In the genomic region with DNA sequence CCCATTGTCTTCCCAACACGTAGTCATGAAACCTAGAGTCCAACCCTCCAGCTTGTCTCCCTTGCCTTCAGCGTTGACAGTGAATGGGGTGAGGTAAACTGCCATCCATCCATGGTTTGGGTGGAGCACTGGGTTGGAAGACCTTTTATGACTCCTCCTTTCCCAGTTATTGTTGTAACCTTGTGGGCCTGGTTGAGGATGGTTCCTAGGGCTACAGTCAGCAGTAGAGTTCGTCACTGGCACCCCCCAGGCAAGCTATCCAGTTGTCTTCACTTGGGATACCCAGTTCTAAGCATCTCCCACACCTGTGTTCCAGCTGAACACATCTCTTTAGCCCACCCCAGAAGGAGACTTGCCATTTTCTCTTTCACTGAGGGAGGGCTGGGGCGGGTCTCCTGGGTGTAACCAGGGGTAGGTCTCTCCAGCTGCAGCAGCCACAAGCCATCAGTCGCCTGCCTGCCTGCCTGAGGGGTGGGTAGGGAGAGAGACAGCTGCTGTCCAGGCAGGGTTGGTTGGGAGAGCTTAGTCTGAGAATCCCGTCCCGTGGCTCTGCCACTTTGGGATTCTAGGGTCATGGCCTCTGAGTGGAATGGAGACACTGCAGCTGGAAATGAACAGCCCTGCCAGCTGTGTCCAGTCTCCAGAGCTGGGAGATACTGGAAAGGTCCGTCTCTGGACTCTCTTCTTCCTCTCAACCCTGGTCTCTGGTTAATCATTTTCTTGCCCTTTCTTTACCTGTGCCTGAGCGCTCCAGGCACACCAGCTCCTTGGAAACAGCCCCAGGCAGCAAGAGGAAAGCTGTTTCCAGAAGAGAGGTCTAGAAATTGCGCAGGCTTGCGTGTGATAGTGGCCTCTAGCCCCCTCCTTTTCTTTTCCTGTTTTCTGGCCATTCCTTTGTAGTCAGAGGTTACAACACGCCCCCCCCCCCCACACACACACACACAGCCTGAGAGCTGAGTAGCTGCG, we compare ENCODE assay signal across 8 mouse cellular contexts. TPM values are rescaled to one million over a fixed set of nuclear protein-coding genes. Genes with fewer than 3 reads are reported as not detected.
A peak's percentile ranks its signal among the peaks of the same experiment; 100 is the strongest.
DNase-seq lines count a peak whose midpoint lies in the region; ATAC-seq lines count a peak whose summit lies in the region.

No protein-coding gene starts in this region.

- no peaks in the 10 kb centered on the region for H3K9me3 ChIP-seq in lung, embryonic 15.5 days

- intact Hi-C loops in heart, postnatal 25 days (cut with DNase I): no loop called here

- H3K4me3 ChIP-seq in lung, embryonic 15.5 days: peak overlapping the region; percentile 69

- peak; percentile 97 for DNase-seq in heart, adult 11 months
- DNase-seq in heart, postnatal 25 days (ENCODE audit: low spot score): no peak
- DNase-seq in kidney, adult 18-20 months: peak; percentile 67
- peak; percentile 74 for DNase-seq in yolk sac, embryonic 10.5 days (ENCODE audit: low spot score)
- DNase-seq in right cerebral cortex, adult 2 months (ENCODE audit: low spot score in 2 of 2): no peak

- H3K4me1 ChIP-seq in lung, embryonic 15.5 days: peaks cover 60% of the 10 kb centered on the region

- WGBS in lung, embryonic 15.5 days: 10% methylated on average over 12 of the region's 13 CpGs

- H3K4me2 ChIP-seq in lung, embryonic 15.5 days: peak overlapping the region; percentile 78

- H3K9ac ChIP-seq in lung, embryonic 15.5 days: peak overlapping the region; percentile 88

- peaks cover 29% of the 10 kb centered on the region for H3K36me3 ChIP-seq in lung, embryonic 15.5 days

- peak; percentile 8 for ATAC-seq in granulocyte monocyte progenitor cell, adult 5-6 weeks (replicated peaks; ENCODE audit: poor library complexity, severe bottlenecking)
- peak; percentile 71 for ATAC-seq in lung, embryonic 15.5 days (ENCODE audit: borderline replicate concordance, extremely low read depth, low FRiP score, low TSS enrichment)
- ATAC-seq in frontal cortex, adult (ENCODE audit: low TSS enrichment): no peak

- H3K27me3 ChIP-seq in lung, embryonic 15.5 days: no peaks in the 10 kb centered on the region

- peak overlapping the region; percentile 95 for H3K27ac ChIP-seq in lung, embryonic 15.5 days

RNA-seq across cellular contexts. Expression of gene Tagln2, which starts 2.6 kb away (rescaled TPM):
- 10 to 100 TPM; 75.4 to 87.9 TPM for total RNA-seq in heart, postnatal 25 days (2021)
- 629 and 731 TPM in 2 replicates for total RNA-seq in granulocyte monocyte progenitor cell, adult 5-6 weeks (2014; fragmentation: Nextera tagmentation)
- 281 and 350 TPM in 2 replicates for total RNA-seq in granulocyte monocyte progenitor cell, adult 5-6 weeks (2017)
- polyA plus RNA-seq in lung, embryonic 15.5 days (2015; fragmentation: Nextera tagmentation; extraction: Ambion mirVana): 541 and 580 TPM in 2 replicates

RNA-seq across cellular contexts. Expression of gene Cfap45, which starts 18.2 kb away (rescaled TPM):
- under 1 TPM; 0.34 to 0.39 TPM for total RNA-seq in heart, postnatal 25 days (2021)
- total RNA-seq in granulocyte monocyte progenitor cell, adult 5-6 weeks (2014; fragmentation: Nextera tagmentation): not detected in 2 replicates
- 0.46 TPM in 1 of 2 replicates, not detected in the other for total RNA-seq in granulocyte monocyte progenitor cell, adult 5-6 weeks (2017)
- 8.1 and 10.7 TPM in 2 replicates for polyA plus RNA-seq in lung, embryonic 15.5 days (2015; fragmentation: Nextera tagmentation; extraction: Ambion mirVana)

RNA-seq across cellular contexts. Expression of gene Igsf9, which starts 20.8 kb away (rescaled TPM):
- under 1 TPM; 0.25 to 0.55 TPM for total RNA-seq in heart, postnatal 25 days (2021)
- not detected in 2 replicates for total RNA-seq in granulocyte monocyte progenitor cell, adult 5-6 weeks (2014; fragmentation: Nextera tagmentation)
- total RNA-seq in granulocyte monocyte progenitor cell, adult 5-6 weeks (2017): not detected in 2 replicates
- 21.7 and 22.5 TPM in 2 replicates for polyA plus RNA-seq in lung, embryonic 15.5 days (2015; fragmentation: Nextera tagmentation; extraction: Ambion mirVana)

RNA-seq across cellular contexts. Expression of gene Slamf9, which starts 27.3 kb away (rescaled TPM):
- total RNA-seq in heart, postnatal 25 days (2021): 1 to 10 TPM; 1.3 TPM
- total RNA-seq in granulocyte monocyte progenitor cell, adult 5-6 weeks (2014; fragmentation: Nextera tagmentation): not detected in 2 replicates
- 0.26 TPM in 1 of 2 replicates, not detected in the other for total RNA-seq in granulocyte monocyte progenitor cell, adult 5-6 weeks (2017)
- polyA plus RNA-seq in lung, embryonic 15.5 days (2015; fragmentation: Nextera tagmentation; extraction: Ambion mirVana): 0.31 and 0.51 TPM in 2 replicates

RNA-seq across cellular contexts. Expression of gene Vsig8, which starts 53.3 kb away (rescaled TPM):
- total RNA-seq in heart, postnatal 25 days (2021): not detected
- total RNA-seq in granulocyte monocyte progenitor cell, adult 5-6 weeks (2014; fragmentation: Nextera tagmentation): not detected in 2 replicates
- total RNA-seq in granulocyte monocyte progenitor cell, adult 5-6 weeks (2017): not detected in 2 replicates
- polyA plus RNA-seq in lung, embryonic 15.5 days (2015; fragmentation: Nextera tagmentation; extraction: Ambion mirVana): 0.24 and 0.47 TPM in 2 replicates

Comparison
In these comparisons a context has a peak if more than half of its experiments do, and no peak if none do; other contexts are left out.
1. DNase-seq: peak in heart, adult 11 months (single experiment), kidney, adult 18-20 months (single experiment) and yolk sac, embryonic 10.5 days (single experiment); none in heart, postnatal 25 days (single experiment) and right cerebral cortex, adult 2 months (0 of 2).